ENCODE assay signal across 8 mouse cellular contexts in the genomic region with DNA sequence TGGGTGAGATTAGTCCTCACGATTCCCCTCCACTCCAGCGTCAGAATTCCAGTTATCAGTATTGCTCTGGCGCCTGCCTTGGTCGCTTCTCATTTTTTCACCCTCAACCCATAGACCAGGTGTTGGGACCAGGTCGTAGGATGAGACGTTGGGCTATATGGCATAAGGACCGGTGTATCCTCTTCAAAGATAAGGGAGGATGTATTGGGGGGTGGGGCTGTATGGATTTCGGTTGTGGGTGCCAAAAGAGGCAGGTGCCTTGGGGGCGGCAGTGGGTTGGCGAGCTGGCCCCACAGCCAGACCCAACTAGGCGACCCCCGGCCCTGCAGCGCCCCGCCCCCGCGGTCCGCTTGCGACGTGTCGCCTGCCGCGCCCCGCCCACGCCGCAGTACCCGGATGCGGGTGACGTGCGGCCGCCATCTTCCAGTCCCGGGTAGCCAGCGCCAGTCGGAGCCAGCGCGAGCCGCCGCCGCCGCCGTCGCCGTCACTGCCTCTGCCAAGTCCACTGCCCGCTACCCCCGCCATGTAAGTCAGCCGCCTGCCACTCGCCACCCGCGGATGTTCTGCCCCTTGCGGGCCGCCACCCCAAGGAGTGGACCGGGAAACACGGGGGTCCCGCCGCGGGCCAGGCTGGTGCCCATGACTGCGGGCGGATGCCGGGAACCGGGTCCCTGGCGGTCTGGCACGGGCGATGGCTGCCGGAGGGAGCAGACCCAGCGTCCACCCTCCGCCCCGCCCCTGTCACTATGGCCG. TPM values are rescaled to one million over a fixed set of nuclear protein-coding genes. Genes with fewer than 3 reads are reported as not detected.
DNase-seq lines count a peak whose midpoint lies in the region; ATAC-seq and TF ChIP-seq lines count a peak whose summit lies in the region.

Gene Vamp2 (plus strand): TSS at position 388 of the 753 bp plus-strand sequence.

- peaks cover 3% of the 10 kb centered on the region for H3K4me1 ChIP-seq in cortical plate, adult 2 months (ENCODE audit: control insufficient read depth, insufficient read depth, low read length)

- intact Hi-C loops in left cerebral cortex, postnatal 14 days (cut with DNase I) = no loop called here

- DNase-seq in ZHBTc4 (ENCODE audit: low read depth, low spot score) = peak; percentile 93
- peak; percentile 94 for DNase-seq in gastrocnemius, postnatal 10 days
- DNase-seq in induced T-regulatory cell, adult 2 months (ENCODE audit: low read depth) = peak; percentile 94
- DNase-seq in left cerebral cortex, postnatal 14 days (ENCODE audit: low spot score in 2 of 2) = peak; percentile 95 to 96
- DNase-seq in right cerebral cortex, postnatal 14 days = peak; percentile 97
- peak; percentile 86 to 87 for DNase-seq in urinary bladder, postnatal 36 days (ENCODE audit: low spot score in 2 of 2)

- TF ChIP-seq CTCF in cortical plate, adult 2 months (IDR thresholded peaks at IDR 0.05; ENCODE audit: extremely low read depth, insufficient read depth, low read length) = no peak

- TF ChIP-seq POLR2A in cortical plate, adult 2 months (IDR thresholded peaks at IDR 0.05; ENCODE audit: extremely low read depth, insufficient read depth, low read length) = peak; percentile 42; the same call in 1 of the 2 replicates

- H3K4me3 ChIP-seq in cortical plate, adult 2 months (ENCODE audit: insufficient read depth, low read length) = peak within 1 kb of the TSS; percentile 96

- ATAC-seq in megakaryocyte-erythroid progenitor cell, adult 5-6 weeks (replicated peaks; ENCODE audit: low FRiP score, low TSS enrichment, poor library complexity, severe bottlenecking) = peak; percentile 53; the same call in 1 of the 2 replicates

- H3K27ac ChIP-seq in cortical plate, adult 2 months (ENCODE audit: insufficient read depth, low read length) = peak within 1 kb of the TSS; percentile 100

RNA-seq across cellular contexts. Expression of gene Vamp2, which starts in this region (rescaled TPM):
- polyA plus RNA-seq in cortical plate, adult 2 months (2012; rRNA removed) = 1,153 and 1,156 TPM in 2 replicates
- total RNA-seq in gastrocnemius, postnatal 10 days (2021) = 10 to 100 TPM; 52.4 to 55.8 TPM
- total RNA-seq in left cerebral cortex, postnatal 14 days (2021) = 1,000 to 10,000 TPM; 1,220 to 1,271 TPM
- 46.7 and 60.3 TPM in 2 replicates for total RNA-seq in megakaryocyte-erythroid progenitor cell, adult 5-6 weeks (2014; fragmentation: Nextera tagmentation)
- total RNA-seq in megakaryocyte-erythroid progenitor cell, adult 5-6 weeks (2017) = 7.5 and 15.7 TPM in 2 replicates

Comparison
In these comparisons a context has a peak if more than half of its experiments do, and no peak if none do; other contexts are left out.
1. Peak in every context shown above with its lines: DNase-seq, ATAC-seq, H3K4me3 ChIP-seq and H3K27ac ChIP-seq.
2. RNA of gene Vamp2 (total RNA-seq): 1,220 to 1,271 TPM in left cerebral cortex, postnatal 14 days; 7.5 to 60.3 TPM in megakaryocyte-erythroid progenitor cell, adult 5-6 weeks and 52.4 to 55.8 TPM in gastrocnemius, postnatal 10 days; every median in the first group is over 10 times any median in the second.